Mouse (Mus musculus): ENCODE data around the gene Atrip. TPM values are rescaled to one million over a fixed set of nuclear protein-coding genes. Genes with fewer than 3 reads are reported as not detected.

Atrip gene
- total RNA-seq, 2 experiments from 2014 or later: 8.1 to 9.8 TPM

DNA sequence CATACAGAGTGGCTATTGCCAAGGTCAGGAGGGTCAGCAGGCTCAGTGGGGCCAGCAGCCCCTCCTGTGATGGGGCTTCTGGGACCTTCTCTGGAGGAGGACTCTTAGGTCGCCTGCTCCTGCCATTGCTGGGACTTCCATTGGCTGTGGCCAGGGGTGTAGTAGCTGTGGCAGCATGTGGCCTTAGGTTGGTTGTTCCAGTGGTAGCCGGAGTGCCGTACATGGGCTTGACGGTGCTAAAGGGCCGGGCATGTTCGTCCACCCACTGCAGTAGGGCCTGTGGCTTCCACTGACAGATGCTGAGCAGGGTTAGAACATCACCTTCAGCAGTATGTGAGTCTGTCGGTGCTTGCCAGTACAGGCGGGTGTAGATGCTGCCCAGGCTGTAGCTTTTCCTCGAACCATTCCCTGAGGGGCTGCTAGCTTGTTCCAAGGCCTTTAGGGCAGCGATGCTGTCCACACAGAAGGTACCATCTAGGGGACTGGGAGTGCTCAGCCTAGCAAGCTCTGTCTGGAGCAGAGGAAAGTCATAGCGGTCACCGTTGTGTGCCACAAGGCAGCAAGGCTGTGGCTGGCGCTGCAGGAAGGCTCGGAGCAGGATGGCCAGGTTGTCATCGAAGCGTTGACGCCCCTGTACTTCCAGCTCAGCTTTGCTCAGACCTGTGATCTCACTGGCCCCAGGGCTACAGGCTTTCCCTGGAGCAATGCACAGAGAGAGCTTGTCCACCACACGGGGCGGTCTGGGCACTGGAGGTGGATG, 15.7 kb downstream of the Atrip start:
- peak in 1 of 2 experiments; percentile 18 for DNase-seq

- DNase-seq: peak in 1 of 2 experiments; percentile 60
Measured at GRCm38 (mm10) chr9:109057543-109057942, 16.4 kb downstream of the Atrip start.

DNA sequence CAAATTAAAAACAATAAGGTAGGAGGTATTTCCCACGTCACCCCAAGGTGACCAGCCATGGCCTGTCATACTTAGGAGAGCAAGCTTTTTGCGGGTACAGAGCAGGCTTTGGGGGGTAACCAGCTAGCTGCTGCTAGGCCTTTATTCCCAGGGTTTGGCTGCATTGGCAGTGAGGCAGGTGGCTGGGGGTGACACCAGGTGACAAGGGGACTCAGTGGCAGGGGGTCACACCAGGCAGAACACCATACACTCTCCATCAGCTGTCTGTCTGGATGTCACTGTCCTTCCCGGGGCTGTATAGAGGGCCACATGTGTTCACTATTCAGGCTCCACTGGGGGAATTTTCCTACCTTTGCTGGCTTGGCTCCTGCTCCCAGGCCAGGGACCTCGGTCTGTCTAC, 17.0 kb downstream of the Atrip start:
- no peak for DNase-seq

GRCm38 (mm10) chr9:109056081-109056690, 17.7 kb downstream of the Atrip start:
- no peak for DNase-seq

DNA sequence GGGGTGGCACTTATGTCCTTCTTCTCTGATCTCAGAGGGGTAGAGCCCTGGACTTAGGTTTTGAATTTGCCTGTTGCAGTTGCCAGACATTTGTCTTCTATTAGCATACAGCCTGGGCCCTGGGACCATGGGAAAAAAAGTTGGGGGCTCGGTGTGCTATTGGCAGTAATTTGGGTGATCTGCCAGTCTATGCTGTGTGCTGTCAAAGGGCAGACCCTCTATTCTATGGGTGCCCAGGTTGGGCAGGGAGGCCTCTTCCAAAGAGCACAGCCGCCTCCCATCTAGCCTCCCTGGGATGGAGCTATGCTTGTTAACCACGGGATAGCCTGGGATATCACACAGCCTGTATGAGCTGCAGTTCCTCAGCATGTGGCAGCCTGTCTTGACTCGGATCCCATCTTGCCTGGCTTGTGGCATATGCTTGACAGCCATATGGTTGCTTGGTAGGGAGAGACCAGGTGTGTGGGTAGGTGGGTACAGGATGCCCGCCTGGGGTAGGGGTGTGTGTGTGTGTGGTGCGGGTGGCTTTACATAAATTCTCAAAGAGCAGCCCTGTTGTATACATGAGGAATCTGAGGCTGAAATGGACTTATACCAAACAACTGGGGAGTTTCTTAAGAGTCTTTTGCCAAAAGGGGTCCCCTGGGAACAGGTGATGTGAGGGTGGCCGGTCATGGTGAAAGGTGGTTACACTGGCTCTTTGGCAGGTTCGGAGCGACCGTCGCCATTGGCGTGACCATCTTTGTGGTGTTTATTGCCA, 18.5 kb downstream of the Atrip start:
- no peak for DNase-seq

GRCm38 (mm10) chr9:109054712-109055111, 19.2 kb downstream of the Atrip start:
- DNase-seq: peak; percentile 77 to 91

GRCm38 (mm10) chr9:109053851-109054250, 20.1 kb downstream of the Atrip start:
- no peak for DNase-seq

DNA sequence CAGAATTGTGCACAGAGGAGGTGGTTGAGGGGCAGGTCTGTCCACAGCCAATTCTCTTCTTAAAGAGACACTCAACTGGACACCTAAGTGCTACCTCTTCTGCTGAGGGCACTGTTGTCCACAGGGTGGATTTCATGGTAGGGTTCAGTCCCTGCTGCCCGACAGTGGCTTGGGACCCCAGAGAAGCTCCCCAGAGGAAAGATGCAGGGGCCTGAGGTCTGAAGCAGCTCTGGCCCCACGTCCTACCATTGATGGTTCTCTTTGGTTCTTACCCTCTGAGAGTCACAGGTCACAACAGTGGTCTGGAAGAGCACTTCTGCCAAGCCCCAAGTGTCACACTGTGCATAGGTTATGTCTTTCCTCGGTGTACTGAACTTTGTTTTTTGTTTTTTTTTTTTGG, 20.6 kb downstream of the Atrip start:
- DNase-seq: no peak

GRCm38 (mm10) chr9:109052490-109053260, 21.2 kb downstream of the Atrip start:
- DNase-seq: no peak

- no peak for DNase-seq
Measured at GRCm38 (mm10) chr9:109051651-109052489, 22.1 kb downstream of the Atrip start.

DNA sequence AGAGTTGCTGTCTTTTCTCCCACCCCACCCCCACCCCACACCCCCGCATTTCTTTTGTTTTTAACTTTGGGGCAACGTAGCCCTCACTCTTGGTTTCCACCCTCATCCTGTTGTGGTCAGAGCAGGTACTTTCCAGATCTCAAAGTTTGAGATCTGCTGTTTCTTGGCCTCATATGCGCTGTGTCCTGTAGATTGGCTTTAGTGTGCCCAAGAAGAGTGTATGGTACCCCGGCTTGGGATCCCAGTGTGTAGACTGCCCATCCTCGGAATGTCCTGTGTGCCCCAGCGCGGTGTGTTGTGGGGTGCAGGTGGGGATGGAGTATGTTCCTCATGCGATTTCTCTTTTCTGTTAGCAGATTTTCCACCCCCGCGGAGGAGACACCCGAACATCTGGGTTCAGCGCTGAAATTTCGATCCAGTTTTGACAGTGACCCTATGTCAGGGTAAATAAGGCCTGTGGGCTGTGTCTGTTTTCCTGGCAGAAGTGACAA, 22.9 kb downstream of the Atrip start:
- no peak for DNase-seq

- no peak for DNase-seq
Measured at GRCm38 (mm10) chr9:109050674-109050997, 23.3 kb downstream of the Atrip start.

GRCm38 (mm10) chr9:109049996-109050673, 23.8 kb downstream of the Atrip start:
- DNase-seq: no peak

GRCm38 (mm10) chr9:109049316-109049715, 24.6 kb downstream of the Atrip start:
- DNase-seq: no peak

GRCm38 (mm10) chr9:109046306-109046705, 27.6 kb downstream of the Atrip start:
- DNase-seq: peak; percentile 72 to 77

DNA sequence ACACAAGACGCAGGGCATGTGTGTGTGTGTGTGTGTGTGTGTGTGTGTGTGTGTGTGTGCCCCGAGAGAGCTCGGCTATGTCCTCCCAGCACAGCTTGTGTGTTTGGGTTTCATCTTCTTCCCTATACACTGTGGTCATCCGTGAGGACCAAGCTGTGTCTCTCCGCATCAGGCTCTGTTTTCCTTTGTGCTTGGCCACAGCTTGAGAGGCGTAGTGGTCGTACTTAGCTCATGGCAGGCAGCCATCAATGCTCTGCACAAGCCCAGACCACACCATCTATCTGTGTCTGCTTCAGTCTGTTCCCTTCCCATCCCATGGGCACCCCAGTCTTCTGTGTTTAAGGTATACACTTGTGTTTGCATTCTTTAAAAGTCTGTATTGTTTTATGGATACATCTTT, 32.6 kb downstream of the Atrip start:
- no peak for DNase-seq

DNA sequence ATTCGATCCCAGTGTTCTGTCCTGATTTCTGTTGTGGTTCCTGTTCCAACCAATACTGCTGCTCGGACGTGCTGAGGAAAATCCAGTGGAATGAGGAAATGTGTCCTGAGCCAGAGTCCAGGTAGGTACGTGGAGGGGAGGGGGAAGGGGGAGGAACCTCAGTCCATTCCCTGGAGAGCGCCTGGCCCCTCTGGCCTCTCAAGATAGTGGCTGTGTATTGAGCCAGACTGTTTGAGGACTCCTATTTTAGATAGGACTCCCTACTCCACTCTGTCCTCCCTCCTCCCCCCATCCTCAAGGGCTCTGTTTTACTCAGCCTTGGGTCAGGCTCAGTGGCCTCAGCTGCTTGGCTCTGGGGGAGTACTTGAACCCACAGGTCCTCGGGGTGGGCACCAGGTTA, 33.0 kb downstream of the Atrip start:
- DNase-seq: no peak

DNA sequence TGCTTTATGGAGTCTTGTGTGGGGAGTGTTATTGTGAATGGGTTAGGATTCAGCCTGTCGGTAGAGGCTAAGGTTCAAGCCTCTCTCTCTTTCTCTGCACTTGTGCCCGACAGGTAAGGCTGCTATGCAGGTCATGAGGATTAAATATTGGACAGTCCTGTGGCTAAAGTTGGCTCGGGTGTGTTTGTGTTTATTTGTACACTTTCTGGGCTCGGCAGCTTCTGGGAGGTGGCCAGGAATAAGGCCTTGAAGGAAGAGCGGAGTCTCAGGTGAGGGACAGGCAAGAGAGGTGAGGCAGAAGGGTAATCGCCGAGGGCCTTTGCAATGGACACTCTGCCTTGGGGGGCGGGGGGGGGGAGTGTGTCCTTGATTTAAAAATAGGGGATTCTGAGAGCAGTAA, 33.7 kb downstream of the Atrip start:
- no peak for DNase-seq

GRCm38 (mm10) chr9:109039681-109040080, 34.2 kb downstream of the Atrip start:
- no peak for DNase-seq

DNA sequence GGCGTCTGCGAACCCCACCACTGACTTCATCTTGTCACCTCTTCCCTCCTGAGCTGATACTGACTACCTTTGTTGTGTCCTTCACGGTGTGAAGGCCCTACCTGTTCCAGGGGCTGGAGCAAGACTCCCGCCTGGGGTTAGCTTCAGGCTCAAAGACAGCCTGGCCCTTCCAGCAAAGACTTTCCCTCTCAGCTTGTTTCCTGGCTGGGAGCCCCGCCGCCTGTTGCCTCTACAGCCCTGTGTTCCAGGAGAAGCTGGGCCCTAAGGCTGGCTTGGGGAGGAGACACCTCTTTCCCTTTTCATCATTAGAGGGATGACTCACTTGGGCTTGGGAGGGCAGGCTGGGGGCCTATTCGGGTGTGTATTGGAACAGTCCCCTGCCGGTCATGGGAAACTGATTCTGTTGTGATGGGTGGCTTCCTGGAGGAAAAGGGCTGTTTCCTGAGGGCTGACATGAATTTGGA, 35.0 kb downstream of the Atrip start:
- peak; percentile 82 to 89 for DNase-seq

All from heart, adult 18-20 months (tissue).